Mouse (Mus musculus) adrenal gland, postnatal 4 days (tissue): ENCODE data around the gene Capn5. TPM values are rescaled to one million over a fixed set of nuclear protein-coding genes. Genes with fewer than 3 reads are reported as not detected.

ENCODE experiments used
- total RNA-seq, 2 experiments: library from RNA; stranded (reverse); gene quantifications; 2 replicates each; pipeline ENCODE4 v1.2.3; 2021

The Capn5 gene
- total RNA-seq, 2 experiments from 2014 or later, result 15.6 to 18.7 TPM

Other genes starting within 250 kb of the Capn5 start
- gene Myo7a, start 58.8 kb downstream of the Capn5 start, total RNA-seq, result 100 to 1,000 TPM; 132 to 153 TPM
- gene Omp, start 32.8 kb downstream of the Capn5 start, total RNA-seq, result 1 to 10 TPM in 1 of 2 experiments, under 1 TPM in 1; 0.79 to 1.3 TPM
- gene B3gnt6, start 21.2 kb upstream of the Capn5 start, total RNA-seq, result 1 to 10 TPM; 1.3 to 1.8 TPM
- gene Acer3, start 142.9 kb upstream of the Capn5 start, total RNA-seq, result 10 to 100 TPM; 20.3 to 24.2 TPM
- gene Tsku, start 183.1 kb upstream of the Capn5 start, total RNA-seq, result 10 to 100 TPM; 10.3 to 12.1 TPM